Mouse (Mus musculus): ENCODE results near the gene Brwd1. TPM values are rescaled to one million over a fixed set of nuclear protein-coding genes. Genes with fewer than 3 reads are reported as not detected.

Gene Brwd1
- total RNA-seq, 1 experiment = 117 TPM

DNA sequence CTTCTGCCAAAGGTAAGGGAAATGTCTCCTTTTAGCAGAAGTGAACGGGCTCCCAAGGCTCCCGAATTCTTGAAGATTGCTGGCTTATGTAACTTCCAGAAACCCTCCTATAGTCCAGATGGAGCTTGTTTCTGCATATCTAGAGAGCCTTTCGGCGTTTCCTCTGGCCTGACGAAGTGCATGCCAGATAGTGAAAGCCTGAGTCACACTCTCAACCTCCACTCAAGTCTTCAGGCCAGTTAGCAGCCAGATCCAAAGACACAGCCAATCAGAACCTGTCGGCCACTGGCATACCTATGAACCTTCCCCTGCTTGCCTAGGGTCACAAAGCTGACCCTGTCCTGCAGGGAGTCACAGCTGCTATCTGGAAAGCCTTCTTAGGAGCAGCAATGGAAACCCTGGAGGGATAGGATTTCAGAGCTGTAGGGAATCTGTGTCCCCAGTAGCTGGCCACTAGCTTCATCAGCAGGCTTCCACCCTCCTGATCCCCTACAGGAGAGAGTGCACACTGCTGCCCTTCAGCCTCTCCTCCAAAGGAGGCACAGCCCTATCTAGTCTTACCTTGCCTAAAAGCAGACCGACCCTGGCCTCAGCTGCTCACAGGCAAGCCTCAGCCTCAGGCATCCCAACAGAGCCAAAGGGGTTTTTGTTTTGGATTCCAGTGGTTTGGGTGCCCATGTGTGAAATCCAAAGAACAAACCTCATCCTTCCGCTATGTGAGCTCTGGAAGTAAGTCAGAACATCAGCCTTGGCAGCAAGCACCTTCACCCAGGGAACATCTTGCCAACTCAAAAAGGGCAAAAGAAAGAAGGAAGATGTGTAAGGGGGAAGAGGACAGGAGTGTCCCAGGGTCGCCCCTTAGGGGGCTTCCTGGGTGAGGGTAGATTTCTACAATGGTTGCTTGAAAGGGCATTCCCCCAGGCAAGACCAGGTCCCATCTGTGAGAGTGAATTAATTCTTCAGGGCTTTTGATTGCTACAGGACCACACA is 9.5 kb upstream of the Brwd1 start:
- no peak overlapping the region for H3K9ac ChIP-seq (ENCODE audit: insufficient read depth, low read depth, low read length, poor library complexity, severe bottlenecking)
- TF ChIP-seq ZNF384 (IDR thresholded peaks at IDR 0.05; ENCODE audit: low read depth, low read length) (no peak), HCFC1 (IDR thresholded peaks at IDR 0.05; ENCODE audit: borderline replicate concordance, insufficient read depth, low read length) (no peak), CHD2 (IDR thresholded peaks at IDR 0.05; ENCODE audit: low read depth, low read length) (no peak), ZC3H11A (IDR thresholded peaks at IDR 0.05; ENCODE audit: borderline replicate concordance, low read depth, low read length) (no peak), MAFK (IDR thresholded peaks at IDR 0.05; ENCODE audit: insufficient read depth, low read depth, low read length) (no peak)
- H3K36me3 ChIP-seq (ENCODE audit: control insufficient read depth, insufficient read depth, low read length, poor library complexity, severe bottlenecking) = no peaks in the 10 kb centered on the region
- H3K4me1 ChIP-seq (ENCODE audit: control insufficient read depth in 2 of 2, insufficient read depth in 2 of 2, low read length in 2 of 2, poor library complexity in 1 of 2) = peaks cover 3 to 10% of the 10 kb centered on the region in 2 experiments; a peak in 2 of 4 replicates
- DNase-seq (ENCODE audit: low read depth, low spot score) = no peak
- H3K27ac ChIP-seq (ENCODE audit: insufficient read depth, low read depth, low read length, poor library complexity, severe bottlenecking) = no peak overlapping the region
- no peaks in the 10 kb centered on the region for H3K9me3 ChIP-seq (ENCODE audit: control insufficient read depth, insufficient read depth, low read depth, low read length)
- in situ Hi-C loops (cut with MboI; ENCODE audit: low sequenced_read_pairs in 2 of 2, unreplicated experiment in 2 of 2) = no loop called here
- H3K4me3 ChIP-seq (ENCODE audit: insufficient read depth in 1 of 2, low read depth in 1 of 2, low read length in 2 of 2, poor library complexity in 1 of 2, severe bottlenecking in 1 of 2) = no peak overlapping the region

DNA sequence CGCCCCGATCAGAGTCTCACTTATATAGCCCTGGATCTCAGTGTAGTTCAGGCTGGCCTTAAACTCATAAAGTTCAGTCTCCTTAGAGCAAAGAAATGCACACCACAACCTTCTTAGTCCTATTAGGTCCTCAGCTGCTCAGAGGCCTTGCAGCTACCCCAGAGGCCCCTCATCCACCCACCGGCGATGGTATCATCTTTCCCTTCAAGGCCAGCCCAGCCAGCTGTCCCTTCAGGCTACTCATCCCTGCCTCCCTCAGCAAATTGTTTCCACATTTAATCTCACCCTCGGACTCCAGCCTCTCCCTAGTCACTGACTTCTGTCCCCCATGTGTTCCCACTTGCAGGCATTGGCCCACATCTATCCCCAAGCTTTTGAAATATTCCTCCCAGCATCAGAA is 5.8 kb upstream of the Brwd1 start:
- TF ChIP-seq CHD2 (IDR thresholded peaks at IDR 0.05; ENCODE audit: low read depth, low read length) (no peak), HCFC1 (IDR thresholded peaks at IDR 0.05; ENCODE audit: borderline replicate concordance, insufficient read depth, low read length) (no peak), ZNF384 (IDR thresholded peaks at IDR 0.05; ENCODE audit: low read depth, low read length) (no peak), ZC3H11A (IDR thresholded peaks at IDR 0.05; ENCODE audit: borderline replicate concordance, low read depth, low read length) (no peak), MAFK (IDR thresholded peaks at IDR 0.05; ENCODE audit: insufficient read depth, low read depth, low read length) (no peak)
- H3K4me1 ChIP-seq (ENCODE audit: control insufficient read depth in 2 of 2, insufficient read depth in 2 of 2, low read length in 2 of 2, poor library complexity in 1 of 2) = peaks cover 1 to 14% of the 10 kb centered on the region in 2 experiments; a peak in 3 of 4 replicates
- no peak overlapping the region for H3K27ac ChIP-seq (ENCODE audit: insufficient read depth, low read depth, low read length, poor library complexity, severe bottlenecking)
- H3K36me3 ChIP-seq (ENCODE audit: control insufficient read depth, insufficient read depth, low read length, poor library complexity, severe bottlenecking) = no peaks in the 10 kb centered on the region
- H3K4me3 ChIP-seq (ENCODE audit: insufficient read depth in 1 of 2, low read depth in 1 of 2, low read length in 2 of 2, poor library complexity in 1 of 2, severe bottlenecking in 1 of 2) = no peak overlapping the region
- H3K9me3 ChIP-seq (ENCODE audit: control insufficient read depth, insufficient read depth, low read depth, low read length) = no peaks in the 10 kb centered on the region
- no peak for DNase-seq (ENCODE audit: low read depth, low spot score)
- in situ Hi-C loops (cut with MboI; ENCODE audit: low sequenced_read_pairs in 2 of 2, unreplicated experiment in 2 of 2) = no loop called here
- no peak overlapping the region for H3K9ac ChIP-seq (ENCODE audit: insufficient read depth, low read depth, low read length, poor library complexity, severe bottlenecking)

DNA sequence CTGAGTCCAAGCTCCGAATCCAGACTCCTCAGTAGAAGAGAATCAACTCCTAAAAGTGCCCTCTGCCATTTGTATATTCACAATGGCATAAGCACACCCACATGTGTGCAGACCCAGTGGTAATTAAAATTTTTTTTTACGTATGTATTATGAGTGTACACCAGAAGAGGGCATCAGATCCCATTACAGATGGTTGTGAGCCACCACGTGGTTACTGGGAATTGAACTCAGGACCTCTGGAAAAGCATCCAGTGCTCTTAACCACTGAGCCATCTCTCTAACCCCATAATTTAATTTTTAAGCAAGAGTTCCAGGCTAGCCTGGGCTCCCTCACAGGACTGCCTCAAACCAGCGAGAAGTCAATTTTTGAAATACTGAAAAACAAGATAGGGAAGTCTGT is 5.1 kb upstream of the Brwd1 start:
- in situ Hi-C loops (cut with MboI; ENCODE audit: low sequenced_read_pairs in 2 of 2, unreplicated experiment in 2 of 2) = no loop called here
- Histone ChIP-seq H3K4me3 (ENCODE audit: insufficient read depth in 1 of 2, low read depth in 1 of 2, low read length in 2 of 2, poor library complexity in 1 of 2, severe bottlenecking in 1 of 2) (no peak overlapping the region), H3K36me3 (ENCODE audit: control insufficient read depth, insufficient read depth, low read length, poor library complexity, severe bottlenecking) (no peaks in the 10 kb centered on the region), H3K9me3 (ENCODE audit: control insufficient read depth, insufficient read depth, low read depth, low read length) (no peaks in the 10 kb centered on the region), H3K27ac (ENCODE audit: insufficient read depth, low read depth, low read length, poor library complexity, severe bottlenecking) (no peak overlapping the region), H3K4me1 (ENCODE audit: control insufficient read depth in 2 of 2, insufficient read depth in 2 of 2, low read length in 2 of 2, poor library complexity in 1 of 2) (peaks cover 1 to 14% of the 10 kb centered on the region in 2 experiments; a peak in 3 of 4 replicates), H3K9ac (ENCODE audit: insufficient read depth, low read depth, low read length, poor library complexity, severe bottlenecking) (no peak overlapping the region)
- TF ChIP-seq ZC3H11A (IDR thresholded peaks at IDR 0.05; ENCODE audit: borderline replicate concordance, low read depth, low read length) = no peak
- no peak for TF ChIP-seq HCFC1 (IDR thresholded peaks at IDR 0.05; ENCODE audit: borderline replicate concordance, insufficient read depth, low read length)
- TF ChIP-seq CHD2 (IDR thresholded peaks at IDR 0.05; ENCODE audit: low read depth, low read length) = no peak
- no peak for TF ChIP-seq MAFK (IDR thresholded peaks at IDR 0.05; ENCODE audit: insufficient read depth, low read depth, low read length)
- TF ChIP-seq ZNF384 (IDR thresholded peaks at IDR 0.05; ENCODE audit: low read depth, low read length) = no peak
- no peak for DNase-seq (ENCODE audit: low read depth, low spot score)

DNA sequence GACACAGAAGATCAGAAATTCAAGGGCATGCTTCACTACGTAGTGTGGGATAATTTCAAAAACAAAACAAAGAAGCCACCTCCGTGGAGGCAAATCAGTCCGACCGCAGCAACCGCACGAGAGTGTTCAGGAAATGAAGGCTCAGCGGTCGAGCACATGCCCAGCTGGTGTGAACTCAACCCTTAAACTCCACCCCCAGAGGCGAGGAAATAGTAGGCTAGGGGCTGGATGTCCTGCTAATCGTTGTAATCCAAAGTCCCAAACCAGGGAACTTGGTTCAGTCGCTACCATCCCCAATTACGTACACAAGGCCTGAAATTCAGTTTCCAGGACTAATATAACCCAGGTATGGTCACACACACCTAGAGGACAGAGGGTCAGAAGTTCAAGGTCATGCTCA is 4.7 kb upstream of the Brwd1 start:
- H3K9me3 ChIP-seq (ENCODE audit: control insufficient read depth, insufficient read depth, low read depth, low read length) = no peaks in the 10 kb centered on the region
- TF ChIP-seq MAFK (IDR thresholded peaks at IDR 0.05; ENCODE audit: insufficient read depth, low read depth, low read length) (no peak), CHD2 (IDR thresholded peaks at IDR 0.05; ENCODE audit: low read depth, low read length) (no peak), HCFC1 (IDR thresholded peaks at IDR 0.05; ENCODE audit: borderline replicate concordance, insufficient read depth, low read length) (no peak), ZC3H11A (IDR thresholded peaks at IDR 0.05; ENCODE audit: borderline replicate concordance, low read depth, low read length) (no peak), ZNF384 (IDR thresholded peaks at IDR 0.05; ENCODE audit: low read depth, low read length) (no peak)
- no peak overlapping the region for H3K4me3 ChIP-seq (ENCODE audit: insufficient read depth in 1 of 2, low read depth in 1 of 2, low read length in 2 of 2, poor library complexity in 1 of 2, severe bottlenecking in 1 of 2)
- DNase-seq (ENCODE audit: low read depth, low spot score) = peak; percentile 45
- H3K4me1 ChIP-seq (ENCODE audit: control insufficient read depth in 2 of 2, insufficient read depth in 2 of 2, low read length in 2 of 2, poor library complexity in 1 of 2) = peaks cover 1 to 14% of the 10 kb centered on the region in 2 experiments; a peak in 3 of 4 replicates
- no peaks in the 10 kb centered on the region for H3K36me3 ChIP-seq (ENCODE audit: control insufficient read depth, insufficient read depth, low read length, poor library complexity, severe bottlenecking)
- in situ Hi-C loops (cut with MboI; ENCODE audit: low sequenced_read_pairs in 2 of 2, unreplicated experiment in 2 of 2) = no loop called here
- H3K27ac ChIP-seq (ENCODE audit: insufficient read depth, low read depth, low read length, poor library complexity, severe bottlenecking) = no peak overlapping the region
- H3K9ac ChIP-seq (ENCODE audit: insufficient read depth, low read depth, low read length, poor library complexity, severe bottlenecking) = no peak overlapping the region
